Mouse (Mus musculus) thymus, adult 2 months (tissue): ENCODE results near the gene Commd1.

Source experiments
- CTCF ChIP-seq: fragments of 200-500 bp; IDR thresholded peaks from 2 replicates; pipeline ENCODE4 v1.5.1; 2012; ENCODE audit warnings: mild to moderate bottlenecking, control low read depth, low read length, moderate library complexity, borderline replicate concordance; ENCODE audit not compliant: control insufficient read depth, poor library complexity, insufficient read depth; ENCODE audit errors: extremely low read depth
- POLR2A ChIP-seq: fragments of 200-500 bp; IDR thresholded peaks from 2 replicates; pipeline ENCODE4 v1.6.1; 2012; ENCODE audit warnings: mild to moderate bottlenecking, low read length, control low read depth, moderate library complexity; ENCODE audit not compliant: control insufficient read depth, poor library complexity, insufficient read depth; ENCODE audit errors: extremely low read depth

GRCm38 (mm10) chr11:22858441-22859300 lies 123.5 kb downstream of the Commd1 start:
- 0 out of 2 replicates have a peak, but pooled peaks have one; percentile 25 for TF ChIP-seq CTCF
- TF ChIP-seq POLR2A: no peak
